Mouse (Mus musculus): ENCODE measurements around the gene Irx5. TPM values are rescaled to one million over a fixed set of nuclear protein-coding genes. Genes with fewer than 3 reads are reported as not detected.
A peak's percentile ranks its signal among the peaks of the same experiment; 100 is the strongest.

Irx5 gene
- 7.7 and 8.6 TPM in 2 replicates for polyA plus RNA-seq (2015; fragmentation: Nextera tagmentation; extraction: Ambion mirVana)

GRCm38 (mm10) chr8:92357398-92357981 is at the start of gene Irx5:
Gene Irx5 (plus strand): TSS chr8:92357625.
- H3K27ac ChIP-seq, result peak within 1 kb of the TSS; percentile 94
- H3K4me2 ChIP-seq, result peak within 1 kb of the TSS; percentile 93
- no peaks in the 10 kb centered on the region for H3K36me3 ChIP-seq
- H3K4me3 ChIP-seq, result peak within 1 kb of the TSS; percentile 90
- peak within 1 kb of the TSS; percentile 74 for H3K9ac ChIP-seq
- peaks cover 36% of the 10 kb centered on the region for H3K4me1 ChIP-seq (replicated peaks)
- ATAC-seq (replicated peaks; ENCODE audit: insufficient number of reproducible peaks, insufficient read depth, low FRiP score, low read depth), result peak; percentile 73
- no peaks in the 10 kb centered on the region for H3K9me3 ChIP-seq (replicated peaks)
- WGBS, result under 1% methylated on average over 39 of the region's 47 CpGs
- peaks cover 47% of the 10 kb centered on the region for H3K27me3 ChIP-seq

GRCm38 (mm10) chr8:92312178-92312577 is 45.2 kb upstream of the Irx5 start:
- ATAC-seq (replicated peaks; ENCODE audit: insufficient number of reproducible peaks, insufficient read depth, low FRiP score, low read depth), result no peak
- 5% methylated on average over 7 of the region's 7 CpGs for WGBS
- Histone ChIP-seq H3K27ac (no peak overlapping the region), H3K27me3 (peaks cover 44% of the 10 kb centered on the region), H3K4me2 (no peak overlapping the region), H3K4me1 (replicated peaks) (peaks cover 7% of the 10 kb centered on the region), H3K9ac (no peak overlapping the region), H3K36me3 (no peaks in the 10 kb centered on the region), H3K9me3 (replicated peaks) (no peaks in the 10 kb centered on the region), H3K4me3 (no peak overlapping the region)

DNA sequence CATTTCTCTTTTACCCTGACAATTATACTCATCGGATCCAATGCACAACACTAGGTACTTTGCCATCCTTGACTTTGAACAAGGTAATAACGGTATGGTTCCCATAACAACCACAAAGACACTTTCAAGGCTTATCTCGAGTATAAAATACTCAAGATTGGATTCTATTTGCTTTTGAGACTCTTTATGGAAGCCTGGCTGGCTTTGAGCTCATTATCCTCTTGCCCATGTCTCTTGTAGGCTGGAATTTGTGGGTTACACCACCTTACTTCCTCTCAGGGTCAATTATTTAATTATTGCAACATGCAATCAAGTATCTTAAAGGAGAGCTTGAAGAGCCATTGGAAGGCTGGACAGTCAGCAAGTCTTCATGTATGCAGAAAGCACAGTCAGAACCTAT is 43.7 kb upstream of the Irx5 start:
- WGBS, result 78% methylated on average over 3 of the region's 3 CpGs
- Histone ChIP-seq H3K4me2 (no peak overlapping the region), H3K27me3 (peaks cover 44% of the 10 kb centered on the region)

GRCm38 (mm10) chr8:92323751-92324150 is 33.7 kb upstream of the Irx5 start:
- WGBS, result 34% methylated on average over 7 of the region's 7 CpGs
- ATAC-seq (replicated peaks; ENCODE audit: insufficient number of reproducible peaks, insufficient read depth, low FRiP score, low read depth), result peak; percentile 95
- peaks cover 20% of the 10 kb centered on the region; the same call in 1 of the 2 replicates for H3K27me3 ChIP-seq
- peaks cover 4% of the 10 kb centered on the region; the same call in 1 of the 2 replicates for H3K36me3 ChIP-seq
- H3K4me2 ChIP-seq, result no peak overlapping the region
- peak overlapping the region; percentile 24; the same call in 1 of the 2 replicates for H3K27ac ChIP-seq
- no peaks in the 10 kb centered on the region for H3K9me3 ChIP-seq (replicated peaks)
- H3K4me3 ChIP-seq, result no peak overlapping the region
- peaks cover 19% of the 10 kb centered on the region for H3K4me1 ChIP-seq (replicated peaks)
- no peak overlapping the region for H3K9ac ChIP-seq

More for the DNA sequence above, 43.7 kb upstream of the Irx5 start:
- H3K4me3 ChIP-seq, result no peak overlapping the region
- H3K36me3 ChIP-seq, result no peaks in the 10 kb centered on the region
- H3K9me3 ChIP-seq (replicated peaks), result no peaks in the 10 kb centered on the region
- H3K9ac ChIP-seq, result no peak overlapping the region
- peaks cover 7% of the 10 kb centered on the region for H3K4me1 ChIP-seq (replicated peaks)
- ATAC-seq (replicated peaks; ENCODE audit: insufficient number of reproducible peaks, insufficient read depth, low FRiP score, low read depth), result no peak
- H3K27ac ChIP-seq, result no peak overlapping the region

- whole genome bisulfite sequencing, result 92% methylated on average over 2 of the region's 2 CpGs
- no peak overlapping the region for H3K27ac ChIP-seq
- H3K4me2 ChIP-seq, result no peak overlapping the region
- H3K4me1 ChIP-seq (replicated peaks), result peaks cover 19% of the 10 kb centered on the region
- no peak for ATAC-seq (replicated peaks; ENCODE audit: insufficient number of reproducible peaks, insufficient read depth, low FRiP score, low read depth)
- peaks cover 4% of the 10 kb centered on the region; the same call in 1 of the 2 replicates for H3K36me3 ChIP-seq
- peaks cover 5% of the 10 kb centered on the region; the same call in 1 of the 2 replicates for H3K27me3 ChIP-seq
- no peaks in the 10 kb centered on the region for H3K9me3 ChIP-seq (replicated peaks)
- H3K4me3 ChIP-seq, result no peak overlapping the region
- no peak overlapping the region for H3K9ac ChIP-seq
Observed at GRCm38 (mm10) chr8:92327176-92327575, 30.2 kb upstream of the Irx5 start.

GRCm38 (mm10) chr8:92329273-92329672 is 28.2 kb upstream of the Irx5 start:
- Histone ChIP-seq H3K9me3 (replicated peaks) (no peaks in the 10 kb centered on the region), H3K36me3 (peaks cover 4% of the 10 kb centered on the region; the same call in 1 of the 2 replicates), H3K9ac (no peak overlapping the region), H3K4me3 (no peak overlapping the region), H3K27ac (no peak overlapping the region), H3K4me1 (replicated peaks) (peaks cover 5% of the 10 kb centered on the region; the same call in 1 of the 2 replicates), H3K4me2 (no peak overlapping the region), H3K27me3 (0 out of 2 replicates have a peak, but pooled peaks cover 3% of the 10 kb centered on the region)
- WGBS, result 76% methylated on average over 2 of the region's 4 CpGs
- ATAC-seq (replicated peaks; ENCODE audit: insufficient number of reproducible peaks, insufficient read depth, low FRiP score, low read depth), result no peak

GRCm38 (mm10) chr8:92331811-92332210 is 25.6 kb upstream of the Irx5 start:
- Histone ChIP-seq H3K4me3 (no peak overlapping the region), H3K4me1 (replicated peaks) (peaks cover 3% of the 10 kb centered on the region; the same call in 1 of the 2 replicates), H3K9ac (no peak overlapping the region), H3K4me2 (no peak overlapping the region), H3K9me3 (replicated peaks) (no peaks in the 10 kb centered on the region), H3K27me3 (no peaks in the 10 kb centered on the region), H3K27ac (peak overlapping the region; percentile 25; the same call in 1 of the 2 replicates), H3K36me3 (0 out of 2 replicates have a peak, but pooled peaks cover 4% of the 10 kb centered on the region)
- 74% methylated on average over 3 of the region's 3 CpGs for WGBS
- no peak for ATAC-seq (replicated peaks; ENCODE audit: insufficient number of reproducible peaks, insufficient read depth, low FRiP score, low read depth)

GRCm38 (mm10) chr8:92333406-92333805 is 24.0 kb upstream of the Irx5 start:
- Histone ChIP-seq H3K4me1 (replicated peaks) (peaks cover 3% of the 10 kb centered on the region; the same call in 1 of the 2 replicates), H3K9ac (no peak overlapping the region), H3K4me2 (no peak overlapping the region), H3K36me3 (no peaks in the 10 kb centered on the region), H3K9me3 (replicated peaks) (no peaks in the 10 kb centered on the region), H3K27ac (no peak overlapping the region), H3K4me3 (no peak overlapping the region), H3K27me3 (no peaks in the 10 kb centered on the region)
- 91% methylated on average over 8 of the region's 8 CpGs for WGBS
- no peak for ATAC-seq (replicated peaks; ENCODE audit: insufficient number of reproducible peaks, insufficient read depth, low FRiP score, low read depth)

GRCm38 (mm10) chr8:92335079-92335478 is 22.3 kb upstream of the Irx5 start:
- no peak for ATAC-seq (replicated peaks; ENCODE audit: insufficient number of reproducible peaks, insufficient read depth, low FRiP score, low read depth)

DNA sequence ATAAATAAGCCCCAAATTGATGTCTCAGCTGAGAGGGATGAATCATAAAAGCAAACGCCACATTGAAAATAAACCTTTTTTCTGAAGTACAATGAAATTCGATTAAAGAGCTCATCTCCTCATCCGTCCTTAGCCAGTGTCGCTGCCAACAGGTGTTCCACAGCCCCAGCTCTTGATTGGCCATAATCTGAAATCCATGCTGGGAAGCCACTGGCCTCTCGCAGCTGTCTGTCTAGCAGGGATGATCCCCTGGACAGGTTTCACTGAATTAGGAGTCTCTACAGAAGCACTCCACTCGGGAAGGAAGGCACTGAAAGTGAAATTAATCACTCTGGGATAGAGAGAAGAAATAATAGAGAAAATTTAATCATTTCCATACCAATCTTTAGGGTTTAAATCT is 21.4 kb upstream of the Irx5 start:
- Histone ChIP-seq H3K27ac (no peak overlapping the region), H3K9me3 (replicated peaks) (no peaks in the 10 kb centered on the region), H3K4me2 (no peak overlapping the region), H3K9ac (no peak overlapping the region), H3K4me1 (replicated peaks) (peaks cover 3% of the 10 kb centered on the region; the same call in 1 of the 2 replicates), H3K4me3 (no peak overlapping the region), H3K27me3 (no peaks in the 10 kb centered on the region), H3K36me3 (no peaks in the 10 kb centered on the region; the same call in 1 of the 2 replicates)
- 71% methylated on average over 6 of the region's 6 CpGs for WGBS
- ATAC-seq (replicated peaks; ENCODE audit: insufficient number of reproducible peaks, insufficient read depth, low FRiP score, low read depth), result no peak

More at GRCm38 (mm10) chr8:92335079-92335478, 22.3 kb upstream of the Irx5 start:
- WGBS, result 60% methylated on average over 7 of the region's 7 CpGs
- Histone ChIP-seq H3K9ac (no peak overlapping the region), H3K4me3 (no peak overlapping the region), H3K36me3 (no peaks in the 10 kb centered on the region), H3K27ac (no peak overlapping the region), H3K4me2 (no peak overlapping the region), H3K9me3 (replicated peaks) (no peaks in the 10 kb centered on the region), H3K27me3 (no peaks in the 10 kb centered on the region), H3K4me1 (replicated peaks) (peaks cover 3% of the 10 kb centered on the region; the same call in 1 of the 2 replicates)

- Histone ChIP-seq H3K9me3 (replicated peaks) (no peaks in the 10 kb centered on the region), H3K4me3 (no peak overlapping the region), H3K9ac (no peak overlapping the region), H3K4me1 (replicated peaks) (no peaks in the 10 kb centered on the region), H3K27ac (no peak overlapping the region), H3K4me2 (no peak overlapping the region), H3K36me3 (no peaks in the 10 kb centered on the region; the same call in 1 of the 2 replicates), H3K27me3 (0 out of 2 replicates have a peak, but pooled peaks cover 2% of the 10 kb centered on the region)
- WGBS, result 81% methylated on average over 4 of the region's 4 CpGs
- no peak for ATAC-seq (replicated peaks; ENCODE audit: insufficient number of reproducible peaks, insufficient read depth, low FRiP score, low read depth)
Observed at GRCm38 (mm10) chr8:92343544-92343943, 13.9 kb upstream of the Irx5 start.

All from heart, embryonic 15.5 days (tissue).